Comparison of ENCODE assay signal across 8 mouse cellular contexts in genomic region chr17:88527781-88528180, GRCm38 (mm10). TPM values are rescaled to one million over a fixed set of nuclear protein-coding genes. Genes with fewer than 3 reads are reported as not detected.
DNase-seq lines count a peak whose midpoint lies in the region; TF ChIP-seq lines count a peak whose summit lies in the region.

No protein-coding gene starts in this region.

- peaks cover 21% of the 10 kb centered on the region for H3K4me1 ChIP-seq in E14TG2a.4 (replicated peaks; ENCODE audit: low read depth, low read length)

- peak; percentile 33 for DNase-seq in adrenal gland, postnatal 14 days
- no peak for DNase-seq in adrenal gland, adult 8-10 months
- DNase-seq in kidney, adult 9 months = peak; percentile 78
- DNase-seq in kidney, adult 11 months = no peak
- DNase-seq in induced T-regulatory cell, adult 2 months (ENCODE audit: low read depth) = peak; percentile 29
- DNase-seq in ovary, postnatal 14 days (ENCODE audit: low spot score) = no peak
- no peak for DNase-seq in yolk sac, embryonic 10.5 days (ENCODE audit: low spot score)

- TF ChIP-seq CTCF in E14TG2a.4 (conservative IDR thresholded peaks at IDR 0.05; ENCODE audit: low read length) = peak; percentile 38

- H3K27me3 ChIP-seq in E14TG2a.4 (ENCODE audit: insufficient read depth, low read length) = no peaks in the 10 kb centered on the region

- H3K9me3 ChIP-seq in E14TG2a.4 (ENCODE audit: low read length) = no peaks in the 10 kb centered on the region

- H3K36me3 ChIP-seq in E14TG2a.4 (ENCODE audit: insufficient read depth, low read length) = no peaks in the 10 kb centered on the region

- no peak overlapping the region for H3K4me3 ChIP-seq in E14TG2a.4 (replicated peaks; ENCODE audit: low read length)

RNA-seq across cellular contexts. Expression of gene Ppp1r21, which starts 2.1 kb away (rescaled TPM):
- 36.7 and 42.7 TPM in 2 replicates for total RNA-seq in adrenal gland, postnatal 14 days (2021)
- 10 to 100 TPM; 44.7 to 78.6 (median 59.1) TPM for total RNA-seq in adrenal gland, adult 8-10 months (2022)

Comparison
In these comparisons a context has a peak if more than half of its experiments do, and no peak if none do; other contexts are left out.
1. DNase-seq: peak in adrenal gland, postnatal 14 days (single experiment), kidney, adult 9 months (single experiment) and induced T-regulatory cell, adult 2 months (single experiment); none in adrenal gland, adult 8-10 months (single experiment), kidney, adult 11 months (single experiment), ovary, postnatal 14 days (single experiment) and yolk sac, embryonic 10.5 days (single experiment).